Mouse (Mus musculus) lung, adult 2 months (tissue): ENCODE results near the gene Scn11a. TPM values are rescaled to one million over a fixed set of nuclear protein-coding genes. Genes with fewer than 3 reads are reported as not detected.

Experiments
- DNase-seq: peaks from one replicate; pipeline ENCODE4 v3.0.0; 2022
- H3K4me1 ChIP-seq: fragments of 200-500 bp; 2 replicates; pipeline ENCODE4 v1.6.1; 2011; ENCODE audit warnings: low read length; ENCODE audit not compliant: control insufficient read depth, insufficient read depth
- H3K4me3 ChIP-seq: fragments of 200-500 bp; replicated peaks from 2 replicates; pipeline ENCODE3; 2011; ENCODE audit warnings: low read depth, mild to moderate bottlenecking, control low read depth, low read length; ENCODE audit errors: extremely low read depth
- CTCF ChIP-seq: fragments of 200-500 bp; IDR thresholded peaks from 2 replicates; pipeline ENCODE4 v1.5.1; 2011; ENCODE audit warnings: mild to moderate bottlenecking, low read length, control low read depth; ENCODE audit not compliant: insufficient read depth
- POLR2A ChIP-seq: fragments of 200-500 bp; IDR thresholded peaks from 2 replicates; pipeline ENCODE4 v1.6.1; 2011; ENCODE audit warnings: low read depth, mild to moderate bottlenecking, control low read depth, low read length, borderline replicate concordance; ENCODE audit errors: extremely low read depth
- WGBS: fragments of 180-500 bp; shearing (Covaris S2); methylation state at CpG from one replicate; pipeline ENCODE4 v1.1.7; 2018; 5-methylcytosine and 5-hydroxymethylcytosine counted together
- polyA plus RNA-seq: library from polyadenylated mRNA; depleted of rRNA; stranded (reverse); fragments of >200 nt; gene quantifications from 2 replicates; pipeline ENCODE4 v1.2.3, GENCODE M21; 2012

Scn11a gene
- polyA plus RNA-seq, 1 experiment, result 0.02 TPM

GRCm38 (mm10) chr9:119803169-119803827 lies 22.0 kb downstream of the Scn11a start:
- no peaks in the 10 kb centered on the region for H3K4me1 ChIP-seq
- no peak for DNase-seq
- WGBS, result 76% methylated on average over 16 of the region's 16 CpGs
- no peak overlapping the region for H3K4me3 ChIP-seq
- TF ChIP-seq POLR2A (no peak), CTCF (no peak)

GRCm38 (mm10) chr9:119801460-119801859 lies 23.8 kb downstream of the Scn11a start:
- no peak for DNase-seq
- WGBS, result 31% methylated on average over 6 of the region's 6 CpGs
- H3K4me1 ChIP-seq, result no peaks in the 10 kb centered on the region
- no peak for TF ChIP-seq POLR2A
- no peak for TF ChIP-seq CTCF
- no peak overlapping the region for H3K4me3 ChIP-seq

- H3K4me3 ChIP-seq, result no peak overlapping the region
- TF ChIP-seq CTCF, result no peak
- TF ChIP-seq POLR2A, result no peak
- DNase-seq, result no peak
- WGBS, result 67% methylated on average over 4 of the region's 4 CpGs
- no peaks in the 10 kb centered on the region for H3K4me1 ChIP-seq
These were observed 28.5 kb downstream of the Scn11a start for GRCm38 (mm10) chr9:119796791-119797190.

- no peak for TF ChIP-seq CTCF
- TF ChIP-seq POLR2A, result no peak
- no peaks in the 10 kb centered on the region for H3K4me1 ChIP-seq
- WGBS, result 64% methylated on average over 15 of the region's 15 CpGs
- H3K4me3 ChIP-seq, result no peak overlapping the region
- DNase-seq, result no peak
These were observed 29.9 kb downstream of the Scn11a start for GRCm38 (mm10) chr9:119795254-119795912.

DNA sequence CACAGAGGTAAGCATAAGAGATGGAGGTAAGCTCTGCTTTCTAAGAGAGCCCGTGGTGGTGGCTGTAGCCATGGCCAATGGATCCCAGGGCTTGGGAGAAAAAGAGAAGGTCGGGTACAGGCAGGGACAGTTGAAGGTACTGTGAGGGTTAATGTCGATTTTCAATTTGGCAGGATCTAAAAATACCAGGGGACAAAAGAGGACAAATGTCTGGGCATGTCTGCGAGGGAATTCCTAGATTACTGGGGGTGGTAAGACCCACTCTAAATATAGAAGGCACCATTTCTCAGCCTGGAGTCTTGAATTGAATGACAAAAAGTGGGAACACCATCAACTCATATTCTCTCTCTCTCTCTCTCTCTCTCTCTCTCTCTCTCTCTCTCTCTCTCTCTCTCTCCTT lies 30.8 kb downstream of the Scn11a start:
- WGBS, result 48% methylated on average over 4 of the region's 4 CpGs
- Histone ChIP-seq H3K4me3 (no peak overlapping the region), H3K4me1 (no peaks in the 10 kb centered on the region)
- no peak for DNase-seq
- TF ChIP-seq CTCF, result no peak
- no peak for TF ChIP-seq POLR2A

GRCm38 (mm10) chr9:119792505-119792904 lies 32.8 kb downstream of the Scn11a start:
- TF ChIP-seq POLR2A (no peak), CTCF (no peak)
- H3K4me3 ChIP-seq, result no peak overlapping the region
- no peak for DNase-seq
- 51% methylated on average over 9 of the region's 9 CpGs for WGBS
- no peaks in the 10 kb centered on the region for H3K4me1 ChIP-seq

DNA sequence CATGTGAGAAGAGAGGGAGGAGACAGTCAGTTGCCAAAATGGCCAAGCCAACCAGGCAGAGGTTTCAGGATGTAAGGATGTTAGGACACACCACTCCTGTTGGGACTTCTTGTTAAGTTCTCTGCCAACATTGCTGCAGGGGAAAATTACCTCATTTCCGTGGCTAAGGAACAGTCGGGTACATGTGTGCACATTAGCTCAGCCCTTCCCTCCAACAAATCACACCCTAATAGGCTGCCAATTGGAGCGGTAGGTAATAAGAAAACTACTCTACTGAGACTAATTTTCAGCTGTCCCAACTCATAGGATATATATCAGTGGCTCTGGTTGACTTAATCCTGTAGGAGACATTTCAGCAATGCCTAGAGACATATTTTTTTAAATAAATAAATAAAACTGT lies 44.4 kb downstream of the Scn11a start:
- TF ChIP-seq CTCF, result no peak
- TF ChIP-seq POLR2A, result no peak
- DNase-seq, result no peak
- Histone ChIP-seq H3K4me3 (no peak overlapping the region), H3K4me1 (no peaks in the 10 kb centered on the region)
- 56% methylated on average over 3 of the region's 3 CpGs for WGBS

- no peak for DNase-seq
- WGBS, result 76% methylated on average over 7 of the region's 7 CpGs
- no peak for TF ChIP-seq CTCF
- TF ChIP-seq POLR2A, result no peak
- no peak overlapping the region for H3K4me3 ChIP-seq
- no peaks in the 10 kb centered on the region for H3K4me1 ChIP-seq
These were observed 48.6 kb downstream of the Scn11a start for GRCm38 (mm10) chr9:119776661-119777060.

DNA sequence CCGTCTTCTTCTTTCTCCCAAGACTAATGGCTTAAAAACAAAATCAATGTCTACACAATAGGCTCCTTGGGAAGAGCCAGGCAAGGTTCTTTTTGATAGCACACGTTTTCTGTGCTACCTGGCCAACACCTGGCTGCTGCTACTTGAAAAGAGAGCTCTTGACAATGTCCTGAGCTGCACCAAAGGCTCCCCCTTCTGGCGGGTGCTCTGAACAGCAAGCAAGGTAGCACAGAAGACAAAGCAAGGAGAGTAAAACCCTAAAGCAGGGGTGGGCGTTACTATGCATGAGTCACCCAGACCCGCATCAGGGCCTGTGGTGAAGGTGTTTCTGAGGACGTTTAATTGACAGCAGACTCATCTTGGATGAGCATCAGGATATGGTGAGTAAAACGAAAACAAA lies 56.7 kb downstream of the Scn11a start:
- Histone ChIP-seq H3K4me1 (no peaks in the 10 kb centered on the region), H3K4me3 (no peak overlapping the region)
- peak; percentile 24 for DNase-seq
- WGBS, result 35% methylated on average over 7 of the region's 7 CpGs
- TF ChIP-seq POLR2A (no peak), CTCF (peak; percentile 64)

GRCm38 (mm10) chr9:119760226-119760625 lies 65.0 kb downstream of the Scn11a start:
- Histone ChIP-seq H3K4me1 (no peaks in the 10 kb centered on the region), H3K4me3 (no peak overlapping the region)
- no peak for TF ChIP-seq CTCF
- TF ChIP-seq POLR2A, result no peak
- 84% methylated on average over 3 of the region's 3 CpGs for WGBS
- no peak for DNase-seq
